8 mouse cellular contexts compared by ENCODE assay signal in the genomic region with DNA sequence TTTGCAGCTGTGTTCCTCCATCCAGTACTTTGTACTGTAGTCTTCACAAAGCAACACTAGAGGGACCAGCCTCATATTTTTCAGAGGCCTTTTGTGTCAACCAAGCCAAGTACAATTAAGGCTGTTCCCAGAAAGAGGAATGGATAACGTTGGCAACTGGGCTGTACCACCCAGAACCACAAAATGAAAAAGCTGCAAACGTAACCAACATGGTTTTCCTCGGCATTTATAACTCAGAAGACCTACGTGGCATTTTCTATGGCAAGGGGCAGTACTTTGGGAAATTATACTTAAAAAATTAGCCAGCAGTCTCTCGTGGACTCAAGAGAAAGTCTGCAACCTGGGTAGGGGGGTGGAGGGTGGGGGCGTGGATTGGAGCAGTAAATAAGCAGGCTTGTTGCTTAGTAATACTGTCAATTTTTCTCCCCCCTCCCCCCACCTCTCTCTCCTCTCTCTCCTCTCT.
DNase-seq lines count a peak whose midpoint lies in the region; ATAC-seq and TF ChIP-seq lines count a peak whose summit lies in the region.

No protein-coding gene starts in this region.

- no peak for DNase-seq in frontal cortex, postnatal 25 days (ENCODE audit: low spot score in 2 of 2)
- peak; percentile 76 for DNase-seq in heart, embryonic 10.5 days (ENCODE audit: low spot score)
- peak; percentile 91 for DNase-seq in kidney, postnatal 0 days (ENCODE audit: low spot score)
- peak; percentile 22 for DNase-seq in neural tube, embryonic 10.5 days (ENCODE audit: extremely low spot score, low spot score)
- no peak for DNase-seq in cerebellum, adult 11-12 months
- DNase-seq in adrenal gland, postnatal 36 days = no peak

- ATAC-seq in frontal cortex, adult (ENCODE audit: low TSS enrichment) = peak; percentile 92
- ATAC-seq in kidney, postnatal 0 days (replicated peaks; ENCODE audit: low FRiP score, low read depth) = peak; percentile 76; the same call in 1 of the 2 replicates

- H3K27me3 ChIP-seq in heart, embryonic 10.5 days (ENCODE audit: insufficient read depth, poor library complexity, severe bottlenecking) = no peaks in the 10 kb centered on the region
- H3K27me3 ChIP-seq in kidney, postnatal 0 days (ENCODE audit: insufficient read depth, low read length) = no peaks in the 10 kb centered on the region

- 31% methylated on average over 6 of the region's 6 CpGs for WGBS in heart, embryonic 10.5 days
- WGBS in kidney, postnatal 0 days = 33% methylated on average over 6 of the region's 6 CpGs

- H3K9me3 ChIP-seq in heart, embryonic 10.5 days = no peaks in the 10 kb centered on the region
- no peaks in the 10 kb centered on the region for H3K9me3 ChIP-seq in kidney, postnatal 0 days (replicated peaks; ENCODE audit: low read length)

- H3K4me2 ChIP-seq in kidney, postnatal 0 days (ENCODE audit: low read length) = peak overlapping the region; percentile 39; the same call in 1 of the 2 replicates

- no peak for TF ChIP-seq POLR2A in cortical plate, adult 2 months (IDR thresholded peaks at IDR 0.05; ENCODE audit: extremely low read depth, insufficient read depth, low read length)

- H3K9ac ChIP-seq in kidney, postnatal 0 days (ENCODE audit: low read depth, low read length) = no peak overlapping the region

- H3K27ac ChIP-seq in cortical plate, adult 2 months (ENCODE audit: insufficient read depth, low read length) = no peak overlapping the region
- peak overlapping the region; percentile 64 for H3K27ac ChIP-seq in heart, embryonic 10.5 days
- peak overlapping the region; percentile 20; the same call in 1 of the 2 replicates for H3K27ac ChIP-seq in kidney, postnatal 0 days

- no peak overlapping the region for H3K4me3 ChIP-seq in cortical plate, adult 2 months (ENCODE audit: insufficient read depth, low read length)
- H3K4me3 ChIP-seq in heart, embryonic 10.5 days = no peak overlapping the region
- H3K4me3 ChIP-seq in kidney, postnatal 0 days (replicated peaks; ENCODE audit: low read depth, low read length) = no peak overlapping the region

- H3K4me1 ChIP-seq in cortical plate, adult 2 months (ENCODE audit: control insufficient read depth, insufficient read depth, low read length) = no peaks in the 10 kb centered on the region
- H3K4me1 ChIP-seq in heart, embryonic 10.5 days = 0 out of 2 replicates have a peak, but pooled peaks cover 6% of the 10 kb centered on the region
- no peaks in the 10 kb centered on the region for H3K4me1 ChIP-seq in kidney, postnatal 0 days (replicated peaks; ENCODE audit: insufficient read depth, low read length)

- TF ChIP-seq CTCF in cortical plate, adult 2 months (IDR thresholded peaks at IDR 0.05; ENCODE audit: extremely low read depth, insufficient read depth, low read length) = peak; percentile 9; the same call in 1 of the 2 replicates
- peak; percentile 67 for TF ChIP-seq CTCF in kidney, postnatal 0 days (IDR thresholded peaks at IDR 0.05; ENCODE audit: low read depth)

- no peaks in the 10 kb centered on the region for H3K36me3 ChIP-seq in heart, embryonic 10.5 days
- H3K36me3 ChIP-seq in kidney, postnatal 0 days (ENCODE audit: insufficient read depth, low read length) = no peaks in the 10 kb centered on the region

Comparison
In these comparisons a context has a peak if more than half of its experiments do, and no peak if none do; other contexts are left out.
1. DNase-seq: peak in heart, embryonic 10.5 days (single experiment), kidney, postnatal 0 days (single experiment) and neural tube, embryonic 10.5 days (single experiment); none in frontal cortex, postnatal 25 days (0 of 2), cerebellum, adult 11-12 months (single experiment) and adrenal gland, postnatal 36 days (0 of 2).